Mouse (Mus musculus) MEL (cell line): Measurements from ENCODE around the gene Unc93b1.

ENCODE experiments used
- CHD1 ChIP-seq: IDR thresholded peaks from 2 replicates; pipeline ENCODE4 v1.6.1; 2012; ENCODE audit warnings: low read depth, mild to moderate bottlenecking, inconsistent platforms, low read length, improper control_type of control experiment
- CTCF ChIP-seq, 3 experiments: IDR thresholded peaks in 2 of 3; conservative IDR thresholded peaks in 1 of 3; 2 replicates each; pipeline ENCODE4 v1.5.1; 2011 to 2012; ENCODE audit warnings: low read length in 3 of 3, low read depth in 2 of 3, mild to moderate bottlenecking in 2 of 3, improper control_type of control experiment in 1 of 3, inconsistent platforms in 1 of 3, mixed read lengths in 1 of 3, moderate library complexity in 1 of 3; ENCODE audit not compliant: control insufficient read depth in 1 of 3, insufficient read depth in 1 of 3, poor library complexity in 1 of 3, severe bottlenecking in 1 of 3
- GATA1 ChIP-seq: IDR thresholded peaks from 2 replicates; pipeline ENCODE4 v1.6.1; 2011; ENCODE audit warnings: low read depth, low read length, improper control_type of control experiment
- MAX ChIP-seq: IDR thresholded peaks from 2 replicates; pipeline ENCODE4 v1.6.1; 2011; ENCODE audit warnings: low read length, improper control_type of control experiment
- MEF2A ChIP-seq: IDR thresholded peaks from 2 replicates; pipeline ENCODE4 v1.6.1; 2014; ENCODE audit warnings: low read depth, mild to moderate bottlenecking, inconsistent platforms, low read length, improper control_type of control experiment; ENCODE audit not compliant: poor library complexity, insufficient replicate concordance, severe bottlenecking; ENCODE audit errors: extremely low read depth
- MYB ChIP-seq: IDR thresholded peaks from 2 replicates; pipeline ENCODE4 v1.6.1; 2011; ENCODE audit warnings: mild to moderate bottlenecking, low read depth, low read length, improper control_type of control experiment
- POLR2A ChIP-seq, 2 experiments: IDR thresholded peaks; 2 replicates each; pipeline ENCODE4 v1.6.1; 2011 to 2012; ENCODE audit warnings: low read length in 2 of 2, mild to moderate bottlenecking in 2 of 2, control low read depth in 1 of 2, improper control_type of control experiment in 1 of 2, low read depth in 1 of 2, moderate library complexity in 1 of 2; ENCODE audit not compliant: control insufficient read depth in 1 of 2, insufficient read depth in 1 of 2, poor library complexity in 1 of 2
- USF2 ChIP-seq, 2 experiments: IDR thresholded peaks; 2 replicates each; pipeline ENCODE4 v1.6.1; 2011 to 2012; ENCODE audit warnings: improper control_type of control experiment in 2 of 2, low read length in 2 of 2, borderline replicate concordance in 1 of 2, inconsistent platforms in 1 of 2, low read depth in 1 of 2, mild to moderate bottlenecking in 1 of 2; ENCODE audit not compliant: insufficient read depth in 1 of 2
- ZNF384 ChIP-seq: IDR thresholded peaks from 2 replicates; pipeline ENCODE4 v1.6.1; 2012; ENCODE audit warnings: low read depth, mild to moderate bottlenecking, inconsistent platforms, low read length, improper control_type of control experiment

DNA sequence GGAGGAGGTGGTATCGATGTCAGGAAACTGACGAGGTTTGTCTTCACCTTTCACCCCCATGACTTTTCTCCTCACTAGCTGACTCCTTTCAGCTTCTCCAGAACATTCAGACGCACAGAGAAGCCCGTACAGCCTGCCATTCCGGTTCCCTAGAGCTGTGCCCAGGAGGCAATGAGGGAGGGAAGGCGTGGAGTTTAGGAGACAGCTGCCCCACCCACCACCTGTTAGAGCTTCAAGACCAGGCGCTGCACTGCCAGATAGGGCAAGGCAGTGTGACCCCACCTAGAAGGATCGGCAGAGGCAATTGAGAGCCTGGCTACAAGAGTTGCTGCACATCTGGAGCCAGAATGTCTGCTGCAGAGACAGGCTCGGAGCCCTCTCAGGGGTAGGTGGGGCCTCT lies 37.2 kb downstream of the Unc93b1 start, which contains the start of gene Aldh3b2:
- TF ChIP-seq POLR2A (IDR thresholded peaks at IDR 0.05; ENCODE audit: control insufficient read depth in 1 of 2, insufficient read depth in 1 of 2, low read depth in 1 of 2, low read length in 2 of 2, poor library complexity in 1 of 2) (no peak), CTCF (IDR thresholded peaks at IDR 0.05 in 2 of 3, conservative IDR thresholded peaks at IDR 0.05 in 1 of 3; ENCODE audit: control insufficient read depth in 1 of 3, insufficient read depth in 1 of 3, low read depth in 2 of 3, low read length in 3 of 3, poor library complexity in 1 of 3, severe bottlenecking in 1 of 3) (no peak), MYB (no peak), MAX (no peak), ZNF384 (no peak), USF2 (IDR thresholded peaks at IDR 0.05; ENCODE audit: borderline replicate concordance in 1 of 2, insufficient read depth in 1 of 2, low read depth in 1 of 2, low read length in 2 of 2) (no peak), GATA1 (no peak), MEF2A (no peak), CHD1 (no peak)
